Mouse (Mus musculus): ENCODE results near the gene Olfr819. TPM values are rescaled to one million over a fixed set of nuclear protein-coding genes. Genes with fewer than 3 reads are reported as not detected.

Olfr819 gene
- polyA plus RNA-seq, 1 experiment: not detected

GRCm38 (mm10) chr10:129949000-129949399, 18.1 kb downstream of the Olfr819 start, which contains the start of gene Olfr818:
Olfr818 (minus strand) TSS chr10:129949100.
- 91% methylated on average over 2 of the region's 2 CpGs for WGBS

GRCm38 (mm10) chr10:129915497-129915896, 51.6 kb downstream of the Olfr819 start, which contains the start of gene Olfr816:
Olfr816 (minus strand) TSS chr10:129915597.
- Histone ChIP-seq H3K36me3 (ENCODE audit: control insufficient read depth, insufficient read depth, low read length) (no peaks in the 10 kb centered on the region), H3K27ac (ENCODE audit: insufficient read depth, low read length) (no peak within 1 kb of the TSS), H3K4me3 (ENCODE audit: extremely low read depth, insufficient read depth, insufficient read length) (no peak within 1 kb of the TSS), H3K4me1 (ENCODE audit: control insufficient read depth, insufficient read depth, insufficient read length) (no peaks in the 10 kb centered on the region), H3K27me3 (ENCODE audit: control insufficient read depth, insufficient read depth, low read length) (no peaks in the 10 kb centered on the region)
- no peak for DNase-seq (ENCODE audit: low read depth in 1 of 2, low spot score in 2 of 2)
- TF ChIP-seq POLR2A (IDR thresholded peaks at IDR 0.05; ENCODE audit: low read depth, low read length) (no peak), CTCF (IDR thresholded peaks at IDR 0.05; ENCODE audit: extremely low read depth, insufficient read depth, insufficient read length, insufficient replicate concordance) (no peak)
- 56% methylated on average over 1 of the region's 1 CpGs for WGBS

More at GRCm38 (mm10) chr10:129949000-129949399, 18.1 kb downstream of the Olfr819 start, which contains the start of gene Olfr818:
- Histone ChIP-seq H3K4me1 (ENCODE audit: control insufficient read depth, insufficient read depth, insufficient read length) (no peaks in the 10 kb centered on the region), H3K27me3 (ENCODE audit: control insufficient read depth, insufficient read depth, low read length) (no peaks in the 10 kb centered on the region), H3K4me3 (ENCODE audit: extremely low read depth, insufficient read depth, insufficient read length) (no peak within 1 kb of the TSS), H3K27ac (ENCODE audit: insufficient read depth, low read length) (no peak within 1 kb of the TSS), H3K36me3 (ENCODE audit: control insufficient read depth, insufficient read depth, low read length) (no peaks in the 10 kb centered on the region)
- TF ChIP-seq POLR2A (IDR thresholded peaks at IDR 0.05; ENCODE audit: low read depth, low read length) (no peak), CTCF (IDR thresholded peaks at IDR 0.05; ENCODE audit: extremely low read depth, insufficient read depth, insufficient read length, insufficient replicate concordance) (no peak)
- DNase-seq (ENCODE audit: low read depth in 1 of 2, low spot score in 2 of 2): no peak

Other genes starting within 250 kb of the Olfr819 start
- gene Olfr805, start 237.9 kb downstream of the Olfr819 start, polyA plus RNA-seq (2012; rRNA removed): not detected in 2 replicates
- gene Olfr806, start 225.3 kb downstream of the Olfr819 start, polyA plus RNA-seq (2012; rRNA removed): not detected in 2 replicates
- not detected in 2 replicates for gene Olfr807, start 209.5 kb downstream of the Olfr819 start, polyA plus RNA-seq (2012; rRNA removed)
- gene Olfr808, start 201.8 kb downstream of the Olfr819 start, polyA plus RNA-seq (2012; rRNA removed): not detected in 2 replicates
- not detected in 2 replicates for gene Olfr809, start 192.6 kb downstream of the Olfr819 start, polyA plus RNA-seq (2012; rRNA removed)
- not detected in 2 replicates for gene Olfr810, start 172.3 kb downstream of the Olfr819 start, polyA plus RNA-seq (2012; rRNA removed)
- gene Olfr811, start 162.9 kb downstream of the Olfr819 start, polyA plus RNA-seq (2012; rRNA removed): not detected in 2 replicates
- gene Olfr812, start 121.2 kb downstream of the Olfr819 start, polyA plus RNA-seq (2012; rRNA removed): not detected in 2 replicates
- gene Olfr813, start 111.9 kb downstream of the Olfr819 start, polyA plus RNA-seq (2012; rRNA removed): not detected in 2 replicates
- gene Olfr814, start 87.4 kb downstream of the Olfr819 start, polyA plus RNA-seq (2012; rRNA removed): not detected in 2 replicates
- gene Olfr815, start 61.4 kb downstream of the Olfr819 start, polyA plus RNA-seq (2012; rRNA removed): not detected in 2 replicates
- gene Olfr816, start 51.7 kb downstream of the Olfr819 start, polyA plus RNA-seq (2012; rRNA removed): not detected in 2 replicates
- not detected in 2 replicates for gene Olfr818, start 18.2 kb downstream of the Olfr819 start, polyA plus RNA-seq (2012; rRNA removed)
- gene Olfr247, start 8.9 kb upstream of the Olfr819 start, polyA plus RNA-seq (2012; rRNA removed): not detected in 2 replicates
- gene Gm10310, start 17.8 kb upstream of the Olfr819 start, polyA plus RNA-seq (2012; rRNA removed): not detected in 2 replicates
- not detected in 2 replicates for gene Olfr820, start 45.4 kb upstream of the Olfr819 start, polyA plus RNA-seq (2012; rRNA removed)
- not detected in 2 replicates for gene Olfr821, start 63.1 kb upstream of the Olfr819 start, polyA plus RNA-seq (2012; rRNA removed)
- not detected in 2 replicates for gene Olfr822, start 103.9 kb upstream of the Olfr819 start, polyA plus RNA-seq (2012; rRNA removed)
- gene Olfr823, start 148.1 kb upstream of the Olfr819 start, polyA plus RNA-seq (2012; rRNA removed): not detected in 2 replicates
- not detected in 2 replicates for gene Olfr824, start 162.7 kb upstream of the Olfr819 start, polyA plus RNA-seq (2012; rRNA removed)
- not detected in 2 replicates for gene Olfr825, start 199.5 kb upstream of the Olfr819 start, polyA plus RNA-seq (2012; rRNA removed)
- not detected in 2 replicates for gene Olfr826, start 216.9 kb upstream of the Olfr819 start, polyA plus RNA-seq (2012; rRNA removed)
- gene Olfr827, start 247.1 kb upstream of the Olfr819 start, polyA plus RNA-seq (2012; rRNA removed): not detected in 2 replicates

Measured in spleen, adult 2 months (tissue).